Mouse (Mus musculus): ENCODE measurements around the gene Haus4.

DNA sequence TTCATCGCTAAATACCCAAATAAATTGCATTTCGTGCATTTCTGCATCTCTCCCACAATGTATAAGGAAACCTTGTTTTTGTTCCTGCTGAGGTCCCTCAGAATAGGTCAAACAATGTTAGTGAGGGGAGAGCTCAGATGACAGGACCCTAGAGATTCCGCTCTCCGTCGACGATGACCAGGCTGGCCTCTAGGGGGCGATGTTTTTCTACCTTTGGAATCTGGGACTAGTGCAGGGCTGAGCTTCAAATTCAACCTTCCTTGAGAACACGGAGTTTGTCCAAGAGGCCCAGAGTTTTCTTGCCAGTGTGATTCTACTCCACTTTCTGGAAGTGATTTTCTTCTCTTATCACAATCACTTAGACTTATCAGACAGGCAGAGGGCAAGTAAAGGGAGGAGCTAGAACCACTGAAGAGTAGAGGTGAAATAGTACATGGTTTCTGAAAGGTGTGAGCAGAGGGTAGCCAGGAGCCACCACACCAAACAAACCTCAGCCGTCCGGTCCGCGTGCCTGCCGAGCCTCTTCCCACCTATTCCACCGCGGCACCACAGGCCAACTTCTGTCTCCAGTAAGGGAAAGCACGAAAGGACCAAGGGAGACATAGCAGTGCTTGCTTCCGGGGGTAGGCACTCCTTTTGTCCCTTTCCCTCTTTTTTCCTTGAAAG is 25.8 kb downstream of the Haus4 start:
- TF ChIP-seq CTCF (IDR thresholded peaks at IDR 0.05; ENCODE audit: low read depth, low read length) = peak; percentile 86
- no peak for TF ChIP-seq POLR2A (IDR thresholded peaks at IDR 0.05; ENCODE audit: insufficient read depth, low read length)

Data from ES-Bruce4 (cell line).